Mouse (Mus musculus) heart, postnatal 14 days (tissue): ENCODE measurements around the gene Gm49396. TPM values are rescaled to one million over a fixed set of nuclear protein-coding genes. Genes with fewer than 3 reads are reported as not detected.

Experiments used
- DNase-seq, 2 experiments: peaks; one replicate each; pipeline ENCODE4 v3.0.0; 2021 to 2022
- intact Hi-C: fragments of 180-260 bp; cut with DNase I; formaldehyde crosslinking; loops from one replicate; pipeline ENCODE4 v1.15.1; 2025
- long read RNA-seq, 2 experiments: library from polyadenylated mRNA; stranded (forward); transcript quantifications; one replicate each; pipeline ENCODE4 v2.0.0; 2021
- total RNA-seq, 2 experiments: library from RNA; stranded (reverse); gene quantifications; 2 replicates each; pipeline ENCODE4 v1.2.3; 2021

Gene Gm49396
- total RNA-seq: 1 to 10 TPM; 1.9 to 2.4 TPM
- long read RNA-seq, experiment 1, partial matches to known transcripts: 0 of 9 reads
- long read RNA-seq, experiment 1, other reads (novel, unspliced or antisense): 9 of 9 reads
- long read RNA-seq, experiment 2, partial matches to known transcripts: 1 of 9 reads
- long read RNA-seq, experiment 2, other reads (novel, unspliced or antisense): 6 of 9 reads

DNA sequence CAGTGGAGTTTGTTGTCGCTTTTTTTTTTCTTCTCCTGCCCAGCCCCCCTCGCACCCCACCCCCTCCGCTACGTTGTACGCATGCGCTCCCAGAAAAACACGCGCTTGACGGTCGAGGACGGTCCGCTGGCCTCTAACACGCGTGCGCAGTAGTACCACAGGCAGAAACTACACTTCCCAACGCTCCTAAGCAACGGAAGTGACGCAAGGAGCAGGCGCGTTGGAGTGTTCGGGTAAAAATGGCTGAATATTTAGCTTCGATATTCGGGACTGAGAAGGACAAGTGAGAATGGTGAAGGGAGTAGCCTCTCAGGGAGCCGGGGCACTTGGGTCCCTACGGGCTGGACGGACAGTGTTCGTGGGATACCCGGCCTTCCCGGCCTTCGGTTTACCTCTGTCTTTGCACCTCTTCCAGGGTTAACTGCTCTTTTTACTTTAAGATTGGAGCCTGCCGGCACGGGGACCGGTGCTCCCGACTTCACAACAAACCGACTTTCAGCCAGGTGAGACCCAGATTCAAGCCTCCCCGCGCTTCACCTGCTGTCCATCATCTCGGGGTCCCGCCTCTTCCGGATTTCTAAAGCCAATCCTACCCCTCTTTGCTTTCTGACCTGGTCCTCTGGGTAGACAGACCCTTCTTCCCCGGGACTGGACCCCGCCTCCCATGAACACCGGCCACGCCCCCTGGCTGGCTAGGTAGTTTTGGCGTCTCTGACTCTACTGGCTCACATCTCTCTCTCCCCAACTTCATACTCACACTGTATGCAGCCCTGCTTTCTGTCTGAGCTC lies at the start of gene Gm49396, which contains the start of the genes U2af1l4 and Psenen:
Gene Gm49396 (plus strand): TSS at position 228 of the 789 bp plus-strand sequence.
Gene U2af1l4 (plus strand): TSS at position 185 of the 789 bp plus-strand sequence.
Gene Psenen (minus strand): TSS at position 511 of the 789 bp plus-strand sequence.
- intact Hi-C loops: no loop called here
- DNase-seq: peak; percentile 96

DNA sequence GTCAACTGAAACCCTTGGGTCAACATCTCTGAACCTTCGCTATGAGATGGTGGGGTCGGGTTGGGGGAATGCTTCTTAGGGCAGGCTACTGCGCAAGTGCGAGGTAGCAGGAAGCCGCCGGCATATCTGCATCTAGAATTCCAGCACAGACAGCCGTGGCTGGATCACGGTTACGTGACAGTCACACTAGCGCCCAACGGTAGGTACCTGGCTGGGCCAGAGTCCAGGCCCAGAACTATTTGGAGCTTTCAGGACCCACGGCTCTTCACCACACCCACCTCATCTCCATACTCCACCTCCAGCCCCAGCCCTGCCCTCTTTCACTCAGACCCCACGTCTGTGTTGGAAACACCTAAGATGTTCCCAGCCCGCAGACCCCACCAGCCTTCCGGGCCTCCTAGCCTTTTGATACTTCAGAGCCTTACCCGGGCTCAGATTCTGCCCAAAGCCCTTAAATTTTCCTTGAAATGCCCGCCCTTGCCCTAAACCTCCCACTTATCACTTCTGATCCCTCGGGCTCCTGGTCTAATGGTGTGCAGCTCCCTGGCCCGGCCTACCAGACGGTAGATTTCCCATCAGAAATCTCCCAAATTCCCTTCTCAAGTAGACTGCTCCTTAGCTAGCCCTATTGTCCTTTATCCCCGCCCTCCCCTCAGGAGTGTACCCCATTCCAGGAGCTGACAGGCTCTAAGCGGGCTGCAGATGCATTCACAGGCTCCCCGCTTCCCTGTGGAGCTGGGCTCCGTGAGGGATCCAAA lies 48.0 kb upstream of the Gm49396 start:
- DNase-seq: no peak
- intact Hi-C loops: no loop called here

DNA sequence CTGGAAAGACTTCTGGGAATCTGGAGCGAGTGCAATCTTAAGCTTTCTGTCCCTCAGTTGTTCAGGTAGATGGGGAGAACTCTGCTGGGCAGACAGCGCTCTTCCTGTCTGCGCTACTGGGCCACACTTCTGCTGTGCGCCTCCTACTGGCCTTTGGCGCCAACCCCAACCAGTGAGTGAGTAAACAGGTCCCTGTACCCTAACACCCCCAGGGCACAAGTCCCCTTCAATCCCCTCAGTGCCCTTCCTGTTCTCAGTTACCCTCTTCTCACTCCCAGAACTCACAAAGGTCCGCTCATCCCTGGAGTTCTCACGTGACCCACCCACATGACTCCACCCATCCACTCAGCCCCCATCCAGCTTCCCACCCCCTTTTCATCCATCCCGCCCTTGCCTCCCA lies 44.8 kb upstream of the Gm49396 start:
- intact Hi-C loops: no loop called here
- DNase-seq: no peak

DNA sequence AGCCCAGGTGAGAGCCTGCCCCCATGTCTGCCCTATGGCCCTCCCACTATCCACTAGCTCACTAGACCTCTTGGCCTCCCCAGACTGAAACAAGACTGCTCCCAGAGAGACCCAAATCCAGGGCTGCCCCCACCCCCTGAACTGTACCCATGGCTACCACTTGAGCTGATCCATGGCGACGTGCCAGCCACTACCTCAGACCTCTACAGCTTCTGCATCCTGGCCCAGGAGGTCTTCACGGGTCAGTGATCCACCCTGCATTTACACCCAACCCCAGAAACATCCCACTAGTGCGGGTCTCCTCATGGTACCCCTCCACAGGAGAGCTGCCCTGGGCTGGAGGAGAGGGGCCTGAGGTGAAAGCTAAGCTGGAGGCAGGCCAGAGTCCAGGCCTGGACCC lies 42.7 kb upstream of the Gm49396 start:
- intact Hi-C loops: no loop called here
- no peak for DNase-seq

DNA sequence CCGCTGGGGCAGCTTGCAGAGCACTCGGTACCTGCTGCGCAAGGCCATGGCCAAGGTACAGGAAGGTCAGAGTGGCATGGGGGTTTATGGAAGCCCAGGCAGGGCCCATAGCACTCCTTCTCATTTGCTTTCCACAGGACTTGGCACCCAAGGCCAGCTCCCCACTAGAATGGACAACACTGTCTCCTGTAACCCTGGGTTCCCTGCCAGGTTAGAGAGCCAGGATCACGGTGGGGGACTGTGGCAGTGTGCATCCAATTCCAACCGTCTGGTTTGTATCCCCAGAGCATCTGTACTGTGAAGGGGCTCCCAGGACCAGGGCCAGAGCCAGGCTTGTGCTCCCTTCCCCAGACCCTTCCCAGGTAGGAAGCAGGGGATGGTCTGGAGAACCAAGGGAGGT lies 42.3 kb upstream of the Gm49396 start:
- no peak for DNase-seq
- intact Hi-C loops: no loop called here

DNA sequence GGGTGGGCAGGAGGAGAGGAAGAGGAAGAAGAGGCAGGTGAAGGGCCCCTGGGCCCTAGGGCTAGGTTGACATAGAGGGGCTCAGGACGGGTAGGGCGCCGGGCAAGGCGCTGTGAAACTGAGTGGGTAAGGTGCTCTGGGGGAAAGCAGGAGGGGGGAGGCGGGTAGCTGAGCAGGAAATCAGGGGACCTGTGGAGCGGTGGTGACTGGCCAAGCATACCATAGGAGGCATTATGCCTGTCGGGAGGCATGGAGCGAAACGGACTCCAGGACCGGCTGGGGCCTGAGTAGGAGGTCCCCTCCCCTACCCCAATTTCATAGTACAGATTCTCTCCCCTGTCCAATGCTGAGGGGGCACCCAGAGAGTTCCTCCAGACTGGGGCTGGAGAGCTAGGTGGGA lies 40.3 kb upstream of the Gm49396 start:
- intact Hi-C loops: no loop called here
- no peak for DNase-seq

DNA sequence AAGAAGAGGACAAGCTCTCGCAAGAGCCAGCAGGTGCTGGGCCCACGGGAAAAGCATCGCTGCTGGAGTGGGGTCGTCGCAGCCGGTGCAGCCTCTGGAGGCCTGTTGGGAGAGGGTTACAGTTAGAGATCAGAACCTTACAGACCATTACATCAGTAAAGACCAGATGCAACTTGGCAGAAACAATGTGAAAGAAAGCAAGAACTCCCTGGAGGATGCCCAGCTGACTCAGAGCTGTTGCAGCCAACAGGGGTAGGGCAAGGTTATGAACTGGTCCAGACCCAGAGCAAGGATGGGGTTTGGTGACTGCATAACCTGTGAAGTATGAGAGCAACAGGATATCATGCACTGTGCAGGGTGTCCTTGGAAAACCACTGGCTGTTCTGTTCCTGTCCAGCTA lies 38.7 kb upstream of the Gm49396 start:
- DNase-seq: no peak
- intact Hi-C loops: no loop called here

DNA sequence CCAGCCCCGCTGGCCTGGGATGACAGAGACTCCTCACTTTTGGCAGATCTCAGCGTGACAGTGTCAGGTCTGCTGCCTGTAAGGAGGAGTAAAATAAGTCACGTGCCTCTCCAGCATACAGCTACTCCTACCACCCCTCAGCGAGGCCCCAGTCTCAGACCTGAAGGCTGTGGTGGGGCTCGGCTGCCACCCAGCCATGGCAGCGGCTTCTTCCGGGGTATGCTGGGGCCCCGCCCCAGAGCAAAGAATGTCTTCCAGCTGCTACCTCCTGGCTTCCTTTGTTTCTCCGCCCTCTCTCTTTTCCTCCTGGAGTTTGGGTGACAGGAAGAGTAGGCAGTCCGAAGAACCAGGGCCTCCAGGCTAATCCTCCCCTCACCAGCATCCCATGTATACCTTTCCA lies 37.2 kb upstream of the Gm49396 start:
- no peak for DNase-seq
- intact Hi-C loops: no loop called here

DNA sequence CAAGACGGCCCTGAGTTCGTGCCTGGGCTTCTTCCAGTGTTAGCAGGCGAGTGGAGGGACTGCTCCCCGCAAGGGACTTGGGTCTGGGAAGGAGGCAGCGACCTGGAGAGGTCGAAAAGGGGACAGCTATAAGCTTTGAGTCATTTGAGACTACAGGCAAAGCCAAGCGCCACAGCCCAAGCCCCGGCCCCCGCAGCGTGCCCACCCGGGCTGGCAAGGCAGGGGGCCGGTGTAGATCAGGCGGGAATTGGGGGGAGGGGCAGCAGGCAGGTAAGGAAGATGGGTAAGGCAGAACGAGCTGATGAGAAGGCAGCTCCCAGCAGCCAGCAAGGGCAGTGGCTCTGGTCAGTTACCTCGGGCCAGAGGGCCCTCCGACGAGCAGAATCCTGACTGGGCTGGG lies 36.7 kb upstream of the Gm49396 start:
- no peak for DNase-seq
- intact Hi-C loops: no loop called here

DNA sequence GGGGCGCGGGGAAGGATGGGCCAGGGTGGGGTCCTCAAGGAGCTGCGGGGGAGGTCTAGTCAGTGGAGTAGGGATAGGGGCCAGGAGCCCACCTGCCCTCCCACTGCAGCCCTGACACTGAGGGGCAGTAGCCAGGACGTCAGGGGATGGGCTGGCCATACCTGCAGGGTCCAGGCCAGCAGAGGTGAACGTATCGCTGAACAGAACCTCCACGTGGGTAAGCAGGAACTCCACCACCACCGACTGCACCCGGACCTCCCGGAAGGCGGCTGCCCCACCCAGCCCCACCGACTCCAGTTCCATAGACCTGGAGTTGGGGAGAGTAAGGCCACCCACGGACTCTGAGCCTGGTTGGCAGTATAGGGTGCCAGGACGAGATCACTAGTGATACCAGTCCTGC lies 36.2 kb upstream of the Gm49396 start:
- DNase-seq: no peak
- intact Hi-C loops: no loop called here

DNA sequence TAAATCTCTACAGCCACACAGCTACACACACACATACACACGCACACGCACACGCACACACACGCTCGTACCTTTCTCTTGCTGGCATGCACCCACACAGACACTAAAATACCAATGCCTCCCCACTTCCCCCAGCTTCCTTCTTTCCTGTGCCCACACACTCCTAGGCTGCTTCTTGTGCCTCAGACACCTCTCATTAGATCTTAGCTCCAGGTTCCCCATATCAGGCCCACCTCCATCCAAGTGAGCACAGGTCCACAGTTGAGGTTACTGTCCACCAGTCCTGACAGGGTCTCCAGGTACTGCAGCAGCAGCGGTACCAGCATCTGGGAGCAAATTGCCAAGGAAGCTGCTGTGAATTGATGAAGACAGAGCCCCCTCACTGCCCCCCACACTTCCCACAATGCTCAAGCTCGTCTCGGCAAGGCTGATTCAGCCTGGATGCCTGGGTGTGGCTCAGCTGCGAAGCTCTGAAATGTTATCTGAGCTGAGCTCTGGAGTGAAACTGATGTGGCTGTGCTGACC lies 31.8 kb upstream of the Gm49396 start:
- intact Hi-C loops: no loop called here
- peak in 1 of 2 experiments; percentile 1 for DNase-seq

DNA sequence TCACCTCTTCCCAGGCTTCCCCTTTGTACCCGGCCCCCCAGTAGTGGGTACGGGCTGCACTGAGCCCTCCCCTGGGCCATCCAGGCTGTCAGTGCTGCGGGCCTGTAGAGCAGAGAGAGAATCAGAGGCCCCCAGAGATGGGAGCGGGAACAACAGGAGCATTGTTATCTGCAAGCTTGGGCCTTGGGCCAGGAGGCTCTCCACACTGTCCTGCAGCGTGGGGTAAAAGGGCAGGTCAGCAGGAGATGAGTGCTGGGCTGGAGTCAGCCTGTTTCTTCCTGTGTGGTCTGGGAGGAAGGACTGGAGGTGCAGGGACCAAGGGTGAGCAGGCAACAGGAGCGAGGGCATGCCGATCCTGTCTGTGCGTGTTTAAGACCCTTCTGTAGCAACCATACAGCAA lies 30.2 kb upstream of the Gm49396 start:
- DNase-seq: peak; percentile 43 to 55
- intact Hi-C loops: no loop called here

DNA sequence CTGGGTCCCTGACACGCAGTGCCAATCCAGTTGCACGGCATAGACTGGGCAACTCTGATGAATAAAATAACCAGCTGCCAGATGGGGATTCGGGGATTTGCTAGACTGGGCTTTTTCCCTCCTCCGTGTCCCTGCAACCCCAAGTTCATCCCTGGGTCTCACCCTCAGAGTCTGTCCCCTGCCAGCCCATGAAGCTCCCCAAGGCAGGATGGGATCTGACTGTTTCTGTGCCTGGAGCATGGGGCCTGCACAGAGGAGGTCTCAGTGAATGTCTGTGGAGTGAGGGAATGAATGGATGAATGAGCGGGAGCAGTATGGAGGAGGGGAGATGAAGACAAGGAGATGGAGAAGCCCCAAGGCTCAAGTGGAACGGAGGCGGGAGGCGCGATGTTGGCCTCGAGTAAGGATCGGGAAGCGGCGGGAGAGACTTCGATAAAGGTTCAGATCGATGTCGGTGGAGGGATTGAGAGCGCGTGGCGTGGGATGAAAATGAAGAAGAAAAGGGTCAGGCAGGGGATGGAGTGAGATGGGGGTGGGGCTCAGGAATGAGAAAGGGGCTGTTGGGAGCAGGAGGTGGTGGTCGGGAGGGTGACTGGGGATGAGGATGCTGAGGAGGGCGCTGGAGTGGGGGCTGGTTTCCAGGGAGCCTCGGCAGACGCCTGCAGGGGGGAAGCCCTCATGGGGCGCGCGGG lies 29.1 kb upstream of the Gm49396 start:
- DNase-seq: no peak
- intact Hi-C loops: no loop called here

DNA sequence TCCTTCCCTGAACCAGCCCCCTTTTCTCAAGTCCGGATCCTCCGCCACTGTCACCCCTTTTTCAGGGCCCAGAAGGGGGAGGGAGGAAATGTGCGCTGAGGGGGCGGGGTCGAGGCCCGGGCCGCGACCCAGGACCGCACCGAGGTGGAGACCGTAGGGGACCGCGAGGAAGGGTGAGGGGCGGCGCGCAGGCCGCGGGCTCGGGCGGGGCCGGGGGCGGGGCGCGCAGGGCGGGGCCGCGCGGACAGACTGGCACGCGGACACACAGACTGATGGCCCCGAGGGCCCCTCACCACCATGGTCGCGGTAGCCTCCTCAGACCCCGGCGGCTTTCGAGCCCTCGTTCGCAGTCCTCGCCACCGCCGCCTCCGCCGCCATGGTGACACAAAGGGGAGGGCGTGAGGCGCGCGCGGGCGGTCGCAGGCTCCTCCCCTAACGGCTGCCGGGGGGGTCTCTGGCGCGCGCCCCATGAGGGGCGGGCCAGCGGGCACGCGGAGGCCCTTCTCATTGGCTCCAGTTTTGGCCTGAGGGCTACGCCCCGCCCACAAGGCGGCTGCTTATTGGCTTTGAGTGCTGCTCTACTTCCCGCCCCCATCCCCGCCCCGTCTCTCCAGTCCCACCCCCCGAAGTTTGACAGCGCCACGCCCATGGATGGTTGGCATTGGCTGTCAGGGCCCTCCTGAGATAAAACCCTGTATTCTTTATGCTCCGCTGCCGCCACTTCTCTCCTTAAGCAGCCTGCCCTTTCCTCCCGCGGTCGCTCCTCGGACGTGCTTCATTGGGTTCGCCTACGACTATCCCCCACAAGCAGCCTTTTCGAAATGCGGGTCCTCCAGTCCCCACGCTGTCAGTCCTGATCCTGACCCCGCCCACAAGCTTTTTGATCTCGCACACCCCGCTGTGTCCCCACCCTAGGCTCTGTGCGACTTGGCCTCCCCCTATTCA lies 28.2 kb upstream of the Gm49396 start, which contains the start of gene Arhgap33:
Gene Arhgap33 (minus strand): TSS at position 428 of the 945 bp plus-strand sequence.
- DNase-seq: peak; percentile 96 to 97
- intact Hi-C loops: no loop called here

DNA sequence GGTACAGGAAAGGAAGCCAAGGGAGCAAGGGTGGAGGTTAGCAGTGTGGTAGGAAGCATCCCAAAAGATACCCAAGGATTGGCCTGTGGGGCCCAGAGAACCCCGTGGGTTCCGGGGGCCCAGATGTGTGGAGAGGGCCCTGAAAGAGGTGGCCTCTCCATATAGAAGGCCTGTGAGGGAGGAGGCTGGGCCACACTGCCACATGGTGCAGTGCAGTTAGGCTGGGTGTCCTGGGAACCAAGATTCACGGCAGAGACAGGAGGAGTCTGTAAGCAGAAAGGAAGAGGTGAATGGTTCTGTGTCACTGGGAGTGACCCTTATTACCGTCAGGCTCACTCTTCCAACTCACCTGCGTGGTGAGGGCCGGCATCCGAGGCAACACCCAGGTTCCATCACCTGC lies 22.6 kb upstream of the Gm49396 start:
- DNase-seq: no peak
- intact Hi-C loops: no loop called here

DNA sequence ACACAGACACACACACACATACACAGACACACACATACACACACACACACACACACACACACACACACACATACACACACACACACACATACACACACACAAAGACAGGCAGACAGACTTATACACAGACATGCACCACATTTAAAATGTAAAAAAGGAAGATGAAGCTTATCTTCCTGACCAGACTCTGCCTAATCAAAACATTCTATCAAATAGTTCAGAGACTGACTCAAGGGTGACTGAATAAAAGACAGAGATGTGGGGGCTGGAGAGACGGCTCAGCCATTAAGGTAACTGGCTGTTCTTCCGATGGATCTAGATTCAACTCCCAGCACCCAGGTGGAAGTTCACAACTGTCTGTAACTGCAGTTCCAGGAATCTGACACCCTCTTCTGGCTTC lies 18.8 kb upstream of the Gm49396 start:
- intact Hi-C loops: no loop called here
- no peak for DNase-seq

DNA sequence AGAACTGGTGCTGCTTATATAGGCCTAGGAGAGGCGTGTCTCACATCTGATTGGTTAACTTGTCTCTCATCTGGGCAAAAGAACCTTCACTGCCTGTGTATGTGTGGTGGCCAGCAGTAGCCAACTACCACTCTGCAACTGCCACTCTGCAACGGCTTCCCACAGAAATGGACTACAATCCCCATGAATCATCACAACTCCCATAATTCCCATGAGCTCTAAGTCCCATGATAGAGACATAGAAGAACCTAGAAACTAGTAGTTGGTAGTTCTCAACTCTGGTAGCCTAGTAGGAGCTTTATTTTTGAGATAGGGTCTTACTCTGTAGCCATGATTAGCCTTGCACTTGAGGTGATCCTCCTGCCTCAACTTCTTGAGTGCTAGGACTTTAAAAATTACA lies 13.3 kb upstream of the Gm49396 start:
- DNase-seq: no peak
- intact Hi-C loops: loop anchor here (5.0 kb wide), 1 partner anchor 58 kb away; the partner anchor contains the start of gene Prodh2

DNA sequence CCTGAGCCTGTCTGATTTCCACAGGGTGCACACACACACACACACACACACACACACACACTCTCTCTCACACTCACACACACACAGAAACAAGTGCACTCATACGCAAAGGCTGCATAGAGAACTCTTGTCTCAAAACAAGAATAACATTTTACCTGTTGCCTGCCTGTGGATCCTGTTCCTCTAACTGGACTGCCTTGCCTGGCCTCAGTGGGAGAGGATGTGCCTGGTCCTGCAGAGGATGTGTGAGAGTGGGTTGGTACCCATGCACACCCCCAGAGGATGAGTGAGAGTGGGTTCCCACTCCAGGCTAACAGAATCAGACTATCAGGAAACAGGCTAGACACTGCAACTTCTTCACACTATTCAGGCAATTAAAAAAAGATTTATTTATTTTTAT lies 12.5 kb upstream of the Gm49396 start:
- no peak for DNase-seq
- intact Hi-C loops: loop anchor here (5.0 kb wide), 1 partner anchor 58 kb away; the partner anchor contains the start of gene Prodh2

DNA sequence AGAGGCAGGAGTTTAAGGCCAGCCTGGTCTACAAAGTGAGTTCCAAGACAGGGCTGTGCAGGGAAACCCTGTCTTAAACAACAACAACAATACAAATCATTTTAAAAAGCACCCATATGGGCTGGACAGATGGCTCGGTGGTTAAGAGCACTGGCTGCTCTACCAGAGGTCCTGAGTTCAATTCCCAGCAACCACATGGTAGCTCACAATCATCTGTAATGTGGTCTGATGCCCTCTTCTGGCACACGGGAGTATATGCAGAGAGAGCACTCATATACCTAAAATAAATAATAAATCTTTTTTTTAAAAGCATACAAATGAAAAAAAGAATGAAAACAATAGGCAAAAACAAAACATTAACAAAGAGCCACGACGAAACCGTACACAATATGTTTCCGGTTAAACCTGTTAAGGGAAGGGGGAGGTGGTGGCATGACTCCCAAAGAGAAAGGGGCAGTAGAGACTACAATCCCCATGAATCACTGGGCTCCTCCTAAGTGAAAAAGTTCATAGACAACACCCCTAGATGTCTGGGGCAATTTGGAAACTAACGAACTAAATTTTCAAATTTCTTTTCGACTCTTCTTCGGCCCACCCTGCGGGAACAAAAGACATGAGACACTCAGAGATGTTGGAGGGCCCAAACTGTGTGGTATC lies 11.6 kb upstream of the Gm49396 start:
- DNase-seq: no peak
- intact Hi-C loops: loop anchor here (5.0 kb wide), 1 partner anchor 59 kb away; the partner anchor contains the start of gene Prodh2
